Comparison of ENCODE assay signal across 17 mouse cellular contexts in the genomic region with DNA sequence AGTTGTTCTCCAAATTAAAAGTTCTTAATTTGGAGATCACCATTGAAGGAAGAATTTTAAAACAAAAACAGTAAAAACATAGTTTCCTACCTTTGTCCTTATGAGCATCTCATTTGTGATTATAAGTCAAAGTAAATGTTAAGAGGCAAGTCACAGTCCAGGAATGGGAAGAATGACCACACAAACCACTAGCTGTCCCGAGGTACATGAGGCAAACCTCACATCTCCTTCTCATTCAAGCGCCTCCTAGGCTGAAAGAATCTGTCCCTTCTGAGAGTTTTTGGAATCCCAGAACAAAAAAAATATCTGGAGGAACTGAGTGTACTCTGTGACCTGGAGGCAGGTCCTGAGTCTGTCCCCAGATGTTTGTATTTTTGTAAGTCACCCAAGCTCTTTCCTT. TPM values are rescaled to one million over a fixed set of nuclear protein-coding genes. Genes with fewer than 3 reads are reported as not detected.
"Had no signal": no experiment of that assay in that cellular context is flagged by ENCODE, and none has a peak within 500 bp of the region (broad histone marks: within the 10 kb centered on the region; RNA-seq: fewer than 3 reads in every experiment).

No protein-coding gene starts in this region.

- H3K4me3 ChIP-seq: midbrain, embryonic 10.5 days; midbrain, embryonic 13.5 days; midbrain, embryonic 15.5 days; neural tube, embryonic 12.5 days; stomach, embryonic 15.5 days had no signal

- H3K27me3 ChIP-seq: neural tube, embryonic 12.5 days; stomach, embryonic 15.5 days had no signal

- H3K27ac ChIP-seq: liver, embryonic 14.5 days; midbrain, embryonic 10.5 days; midbrain, embryonic 13.5 days; midbrain, embryonic 15.5 days; neural tube, embryonic 12.5 days; stomach, embryonic 15.5 days; stomach, postnatal 0 days had no signal

- H3K4me1 ChIP-seq: stomach, embryonic 15.5 days had no signal

- H3K36me3 ChIP-seq: midbrain, embryonic 10.5 days; midbrain, embryonic 13.5 days; midbrain, embryonic 15.5 days; neural tube, embryonic 12.5 days; stomach, embryonic 15.5 days had no signal

- H3K9me3 ChIP-seq: midbrain, embryonic 15.5 days had no signal

- H3K9ac ChIP-seq: liver, embryonic 14.5 days; lung, embryonic 14.5 days; midbrain, embryonic 13.5 days; midbrain, embryonic 15.5 days; neural tube, embryonic 12.5 days; stomach, embryonic 15.5 days had no signal

- H3K4me2 ChIP-seq: lung, embryonic 14.5 days; midbrain, embryonic 13.5 days; midbrain, embryonic 15.5 days; neural tube, embryonic 12.5 days; stomach, embryonic 15.5 days had no signal

- ATAC-seq: midbrain, embryonic 13.5 days; midbrain, embryonic 15.5 days had no signal

- DNase-seq: lung, adult 18-20 months; lung, embryonic 14.5 days; lung, postnatal 10 days; lung, postnatal 4 days; right cerebral cortex, postnatal 14 days; thymus, postnatal 14 days; thymus, postnatal 36 days had no signal

RNA-seq across cellular contexts. Expression of gene Meis2, which starts 13.2 kb away (rescaled TPM):
- total RNA-seq: megakaryocyte, adult 5-6 weeks; megakaryocyte-erythroid progenitor cell, adult 5-6 weeks; neutrophil, adult 5-6 weeks had no signal
